Mouse (Mus musculus) testis, adult 2 months (tissue): ENCODE measurements around the gene 5031439G07Rik.

Source experiments
- CTCF ChIP-seq: fragments of 200-500 bp; IDR thresholded peaks from 2 replicates; pipeline ENCODE4 v1.5.1; 2012; ENCODE audit warnings: low read depth, mild to moderate bottlenecking, inconsistent platforms, low read length, moderate library complexity; ENCODE audit not compliant: control insufficient read depth, insufficient read depth, insufficient replicate concordance
- POLR2A ChIP-seq: fragments of 200-500 bp; IDR thresholded peaks from 2 replicates; pipeline ENCODE4 v1.6.1; 2012; ENCODE audit warnings: low read depth, mild to moderate bottlenecking, inconsistent platforms, low read length, moderate library complexity; ENCODE audit not compliant: control insufficient read depth

- TF ChIP-seq POLR2A (no peak), CTCF (peak; percentile 68; the same call in 1 of the 2 replicates)
Observed at GRCm38 (mm10) chr15:84995967-84996366, 7.6 kb upstream of the 5031439G07Rik start.
